Mouse (Mus musculus) thymus, adult 2 months (tissue): ENCODE results near the gene Otogl.

Experiments
- CTCF ChIP-seq: fragments of 200-500 bp; IDR thresholded peaks from 2 replicates; pipeline ENCODE4 v1.5.1; 2012; ENCODE audit warnings: mild to moderate bottlenecking, control low read depth, low read length, moderate library complexity, borderline replicate concordance; ENCODE audit not compliant: control insufficient read depth, poor library complexity, insufficient read depth; ENCODE audit errors: extremely low read depth
- POLR2A ChIP-seq: fragments of 200-500 bp; IDR thresholded peaks from 2 replicates; pipeline ENCODE4 v1.6.1; 2012; ENCODE audit warnings: mild to moderate bottlenecking, low read length, control low read depth, moderate library complexity; ENCODE audit not compliant: control insufficient read depth, poor library complexity, insufficient read depth; ENCODE audit errors: extremely low read depth

GRCm38 (mm10) chr10:107734327-107734726 is 177.6 kb downstream of the Otogl start:
- TF ChIP-seq CTCF (no peak), POLR2A (no peak)
